Mouse (Mus musculus): ENCODE measurements at regions not wholly inside any gene's neighbourhood (a gene's known extent, or its start where the extent isn't known, plus 50 kb on each side); places are given as distances from the start of the nearest gene placed in this dataset.

DNA sequence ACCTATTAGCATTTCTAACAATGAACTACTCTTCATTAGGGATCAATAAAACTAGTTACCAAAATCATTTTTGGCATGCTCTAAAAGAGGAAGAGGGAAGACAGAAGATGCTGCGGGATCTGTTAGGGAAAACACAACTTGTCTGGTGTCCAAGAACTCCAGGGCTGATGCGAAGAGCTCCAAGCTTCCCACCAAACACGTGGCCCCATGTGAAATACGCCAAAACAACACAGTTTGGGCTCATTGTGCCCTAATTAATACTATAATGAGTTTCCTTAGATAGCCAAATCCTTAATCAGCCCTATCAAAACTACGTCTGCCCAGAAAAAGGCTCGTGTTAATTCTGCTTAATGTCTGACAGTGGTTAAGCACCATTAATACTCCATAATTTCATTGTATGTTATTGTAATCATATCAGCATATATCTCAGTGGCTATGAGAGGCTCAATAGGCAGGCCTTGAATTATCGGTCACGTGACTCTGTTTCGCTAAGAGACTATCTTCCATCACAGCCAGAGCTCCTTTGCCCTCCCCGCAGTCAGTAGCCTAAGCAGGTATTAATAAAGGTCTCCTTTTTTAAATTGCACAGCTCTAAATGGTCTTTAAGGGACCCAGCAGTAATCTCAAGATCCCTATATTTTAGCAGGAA is 223.6 kb upstream of the Pou3f3 start:
- no peak for DNase-seq (ENCODE audit: low read depth, low spot score)

DNA sequence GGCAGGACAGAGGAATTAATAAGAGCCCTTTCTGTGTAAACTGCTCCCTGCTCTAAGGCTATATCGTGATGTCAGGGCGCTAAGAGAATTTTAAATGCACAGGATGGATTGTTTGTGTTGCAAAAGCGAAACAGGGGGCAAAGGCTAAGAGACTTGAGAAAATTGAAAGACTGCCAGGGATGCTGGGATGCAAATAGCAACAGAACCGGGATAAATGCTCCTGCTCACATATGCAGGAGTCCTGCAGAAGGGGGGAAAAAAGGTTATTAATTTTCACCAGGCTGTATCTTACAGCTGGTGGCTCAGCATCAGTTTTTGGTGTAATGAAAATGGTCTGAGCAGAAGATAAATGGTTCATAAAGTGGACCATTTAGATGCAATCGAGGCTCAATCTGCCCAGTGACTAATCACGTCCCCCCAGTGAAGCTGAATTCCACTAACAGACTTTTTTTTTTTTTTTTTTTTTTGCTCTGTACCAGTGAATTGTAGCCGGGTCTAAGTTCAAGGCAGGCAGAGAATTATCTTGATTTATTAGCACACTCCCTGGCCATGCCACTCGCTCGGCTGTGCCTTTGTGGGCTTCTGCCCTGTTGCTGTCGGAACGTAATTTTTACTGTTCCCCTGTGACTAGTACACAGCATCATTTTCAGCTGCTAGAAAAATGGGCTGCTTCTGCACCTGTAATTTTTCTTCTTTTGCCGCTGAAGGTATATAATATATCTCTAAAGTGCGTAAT is 222.9 kb upstream of the Pou3f3 start:
- DNase-seq (ENCODE audit: low read depth, low spot score), result no peak

DNA sequence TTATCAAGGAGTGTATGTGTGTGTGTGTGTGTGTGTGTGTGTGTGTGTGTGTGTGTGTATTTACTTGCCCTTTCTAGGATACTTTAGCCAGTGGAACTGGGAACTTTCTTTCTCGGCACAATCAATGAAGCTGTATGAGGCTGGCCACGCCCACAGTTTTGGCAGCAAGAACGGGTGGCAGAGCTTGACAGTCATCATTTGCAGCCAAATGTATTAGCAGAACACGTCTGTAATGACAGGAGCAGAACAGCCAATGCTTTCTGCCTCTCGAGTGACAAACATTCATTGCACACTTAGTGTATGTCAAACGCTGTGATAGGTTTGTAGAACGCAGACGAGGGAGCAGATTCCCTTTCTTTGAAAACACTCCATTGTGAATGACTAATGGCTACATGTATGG is 221.4 kb upstream of the Pou3f3 start:
- no peak for DNase-seq (ENCODE audit: low read depth, low spot score)

- no peak for DNase-seq (ENCODE audit: low read depth, low spot score)
Observed at GRCm38 (mm10) chr1:42474831-42475230, 220.7 kb upstream of the Pou3f3 start.

- no peak for DNase-seq (ENCODE audit: low read depth, low spot score)
Observed at GRCm38 (mm10) chr1:42475629-42476028, 219.9 kb upstream of the Pou3f3 start.

- no peak for DNase-seq (ENCODE audit: low read depth, low spot score)
Observed at GRCm38 (mm10) chr1:42480348-42480920, 215.1 kb upstream of the Pou3f3 start.

DNA sequence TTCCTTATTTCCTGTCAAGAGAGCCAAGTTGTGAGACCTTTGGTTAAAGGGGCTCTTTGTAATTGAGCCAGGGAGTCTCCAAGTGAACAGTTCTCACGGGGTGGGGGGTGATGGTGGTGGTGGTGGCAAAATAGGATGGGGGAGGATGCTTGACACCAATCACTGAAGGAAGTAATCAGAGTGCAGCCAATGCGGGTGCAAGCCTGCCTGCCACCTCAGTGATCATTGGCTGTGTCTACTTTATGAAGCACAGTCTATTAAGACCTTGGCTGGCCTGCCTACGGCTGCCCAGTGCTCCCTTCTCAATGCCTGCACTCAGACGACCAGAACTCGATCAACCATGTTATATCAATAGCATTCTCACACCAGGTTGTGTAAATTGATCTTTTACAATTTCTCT is 206.0 kb upstream of the Pou3f3 start:
- DNase-seq (ENCODE audit: low read depth, low spot score), result no peak

- DNase-seq (ENCODE audit: low read depth, low spot score), result no peak
Observed at GRCm38 (mm10) chr1:42490856-42491643, 204.5 kb upstream of the Pou3f3 start.

- no peak for DNase-seq (ENCODE audit: low read depth, low spot score)
Observed at GRCm38 (mm10) chr1:42491644-42492277, 203.8 kb upstream of the Pou3f3 start.

- no peak for DNase-seq (ENCODE audit: low read depth, low spot score)
Observed at GRCm38 (mm10) chr1:42496022-42496421, 199.5 kb upstream of the Pou3f3 start.

- no peak for DNase-seq (ENCODE audit: low read depth, low spot score)
Observed at GRCm38 (mm10) chr1:42496433-42496832, 199.1 kb upstream of the Pou3f3 start.

DNA sequence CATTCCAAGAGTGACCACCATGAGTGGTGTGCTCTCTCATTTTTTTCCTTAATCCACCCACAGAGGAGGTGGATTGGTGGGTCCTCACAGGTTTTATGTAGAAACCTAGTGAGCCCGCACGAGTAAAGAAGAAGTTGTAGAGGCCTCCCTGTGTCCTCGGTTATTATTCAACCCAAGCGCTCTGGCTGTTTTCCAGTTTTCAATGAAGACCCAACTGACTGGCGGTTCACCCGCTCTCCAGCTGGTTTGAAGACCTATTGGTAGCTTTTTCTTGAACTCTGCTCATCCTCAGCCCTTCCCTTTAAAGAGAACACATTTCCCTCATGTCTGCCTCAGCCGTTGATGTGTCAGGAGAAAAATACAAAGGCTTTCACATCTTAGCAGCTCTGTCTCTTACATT is 196.7 kb upstream of the Pou3f3 start:
- no peak for DNase-seq (ENCODE audit: low read depth, low spot score)

DNA sequence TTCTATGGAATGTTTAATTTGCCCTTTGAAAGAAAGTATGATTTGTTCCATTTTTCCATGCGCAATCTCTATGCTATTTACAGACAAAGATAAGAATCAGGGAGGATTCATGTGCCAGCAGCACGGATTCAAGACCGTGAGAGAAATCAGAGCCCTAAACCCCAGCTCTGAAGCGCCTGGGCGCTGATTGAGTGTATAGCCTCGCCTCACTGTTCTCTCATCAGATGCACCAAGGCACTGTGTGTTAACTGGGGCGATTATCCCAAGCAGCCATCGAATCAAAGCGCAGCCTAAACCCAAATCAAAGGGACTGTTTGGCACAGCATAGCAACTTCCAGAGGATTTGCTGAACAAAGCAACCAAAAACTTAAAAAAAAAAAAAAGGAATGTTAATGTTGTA is 191.1 kb upstream of the Pou3f3 start:
- no peak for DNase-seq (ENCODE audit: low read depth, low spot score)

- no peak for DNase-seq (ENCODE audit: low read depth, low spot score)
Observed at GRCm38 (mm10) chr1:42505048-42505729, 190.4 kb upstream of the Pou3f3 start.

DNA sequence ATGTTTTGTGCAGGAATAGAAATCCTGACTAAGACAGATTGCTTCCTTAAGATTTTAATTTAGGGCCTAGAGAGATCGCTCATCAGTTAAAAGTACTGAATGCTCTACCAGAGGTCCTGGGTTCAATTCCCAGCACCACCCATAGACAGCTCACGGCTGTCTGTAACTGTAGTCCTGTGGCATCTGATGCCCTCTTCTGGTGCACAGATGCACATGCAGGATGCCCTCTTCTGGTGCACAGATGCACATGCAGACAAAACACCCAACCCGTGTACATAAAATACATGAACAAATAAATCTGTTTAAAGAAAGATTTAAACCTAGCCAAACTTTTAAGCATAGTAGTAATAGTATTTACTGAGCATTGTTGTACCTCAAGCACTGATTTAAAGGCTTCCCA is 181.2 kb upstream of the Pou3f3 start:
- DNase-seq (ENCODE audit: low read depth, low spot score), result no peak

DNA sequence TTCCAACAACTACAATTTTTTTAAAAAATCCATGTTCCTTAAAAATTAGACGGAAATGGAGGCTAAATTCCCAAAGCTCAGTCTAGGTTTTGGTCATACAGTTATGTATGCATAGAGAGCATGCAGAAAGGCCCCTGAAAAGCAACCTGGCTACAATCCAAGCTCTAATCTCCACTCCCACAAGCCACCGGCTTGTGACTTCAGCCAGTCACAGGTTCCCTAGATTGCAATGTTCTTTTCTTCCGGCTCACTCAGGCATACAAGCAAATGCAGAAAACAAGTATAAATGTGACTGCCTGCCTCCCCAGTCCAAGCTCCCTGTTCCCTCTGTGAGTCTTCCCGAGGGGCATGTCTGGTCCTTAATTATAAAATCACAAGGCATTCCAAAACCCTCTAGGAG is 171.2 kb upstream of the Pou3f3 start:
- DNase-seq (ENCODE audit: low read depth, low spot score), result no peak

- DNase-seq (ENCODE audit: low read depth, low spot score), result no peak
Observed at GRCm38 (mm10) chr1:42527746-42528476, 167.7 kb upstream of the Pou3f3 start.

DNA sequence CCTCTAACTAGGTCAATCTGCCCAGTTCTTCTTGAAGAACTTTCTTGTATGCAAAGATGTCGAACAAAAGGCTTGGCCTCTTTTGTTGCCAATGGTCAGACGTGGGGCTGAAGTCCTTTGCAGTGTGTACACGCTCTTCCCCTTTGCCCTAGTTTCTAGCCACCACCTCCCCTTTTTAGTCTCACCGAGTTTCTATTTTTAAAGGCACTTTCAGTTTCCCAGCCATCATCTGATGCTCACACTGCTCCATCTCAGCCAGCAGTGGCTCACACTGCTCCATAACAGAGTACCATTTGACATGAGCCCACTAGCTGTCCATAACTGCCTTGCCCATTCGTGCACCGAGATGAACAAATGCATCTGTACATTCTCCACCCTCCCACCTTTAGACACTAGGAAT is 162.7 kb upstream of the Pou3f3 start:
- DNase-seq (ENCODE audit: low read depth, low spot score), result no peak

GRCm38 (mm10) chr1:42539066-42539539 is 156.5 kb upstream of the Pou3f3 start:
- no peak for DNase-seq (ENCODE audit: low read depth, low spot score)
